Mouse (Mus musculus): ENCODE results near the gene Zswim4. TPM values are rescaled to one million over a fixed set of nuclear protein-coding genes. Genes with fewer than 3 reads are reported as not detected.

Gene Zswim4
- polyA plus RNA-seq, 1 experiment from 2014 or later, result 35.6 TPM

GRCm38 (mm10) chr8:84183261-84184084 lies 53.4 kb downstream of the Zswim4 start:
- under 1% methylated on average over 72 of the region's 87 CpGs for WGBS
- ATAC-seq (ENCODE audit: low FRiP score, low TSS enrichment) (peak; percentile 51), DNase-seq (peak; percentile 83)
- peaks cover 60% of the 10 kb centered on the region for H3K4me1 ChIP-seq (ENCODE audit: control insufficient read depth, insufficient read depth, low read length)
- peak overlapping the region; percentile 97 for H3K27ac ChIP-seq (replicated peaks; ENCODE audit: low read depth, low read length)
- peak overlapping the region; percentile 99 for H3K9ac ChIP-seq (replicated peaks; ENCODE audit: low read length)
- H3K4me2 ChIP-seq (ENCODE audit: low read length), result peak overlapping the region; percentile 86
- no peaks in the 10 kb centered on the region for H3K9me3 ChIP-seq (ENCODE audit: control insufficient read depth, low read length)
- no peaks in the 10 kb centered on the region for H3K27me3 ChIP-seq (ENCODE audit: control insufficient read depth, insufficient read depth, low read length)
- peak overlapping the region; percentile 88 for H3K4me3 ChIP-seq (replicated peaks; ENCODE audit: low read depth, low read length)
- 0 out of 2 replicates have a peak, but pooled peaks cover 2% of the 10 kb centered on the region for H3K36me3 ChIP-seq (ENCODE audit: control insufficient read depth, insufficient read depth, low read length)

DNA sequence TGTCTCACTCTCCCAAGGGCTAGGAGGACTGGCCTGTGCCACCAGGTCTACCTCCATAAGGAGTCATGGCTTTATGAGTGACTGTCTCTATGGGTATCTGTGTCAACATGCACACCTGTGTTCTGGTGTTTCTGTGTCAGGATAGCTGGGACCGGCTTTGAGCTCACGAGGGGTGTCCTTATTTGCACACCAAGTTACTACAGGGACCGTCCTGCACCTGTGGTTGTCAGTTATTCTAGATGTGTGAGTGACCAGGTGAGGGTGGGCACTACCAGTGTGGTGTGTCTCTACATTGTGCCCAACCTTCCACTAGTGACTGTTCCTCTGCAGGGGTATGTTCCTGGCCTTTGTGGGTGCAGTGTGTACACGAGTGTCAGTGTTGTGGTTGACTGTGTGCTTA lies 54.0 kb downstream of the Zswim4 start:
- peak overlapping the region; percentile 97 for H3K27ac ChIP-seq (replicated peaks; ENCODE audit: low read depth, low read length)
- WGBS, result 44% methylated on average over 4 of the region's 4 CpGs
- peak overlapping the region; percentile 88 for H3K4me3 ChIP-seq (replicated peaks; ENCODE audit: low read depth, low read length)
- H3K9ac ChIP-seq (replicated peaks; ENCODE audit: low read length), result peak overlapping the region; percentile 99
- H3K9me3 ChIP-seq (ENCODE audit: control insufficient read depth, low read length), result no peaks in the 10 kb centered on the region
- H3K4me1 ChIP-seq (ENCODE audit: control insufficient read depth, insufficient read depth, low read length), result peaks cover 62% of the 10 kb centered on the region
- DNase-seq, result peak; percentile 37
- H3K4me2 ChIP-seq (ENCODE audit: low read length), result peak overlapping the region; percentile 86
- H3K36me3 ChIP-seq (ENCODE audit: control insufficient read depth, insufficient read depth, low read length), result 0 out of 2 replicates have a peak, but pooled peaks cover 4% of the 10 kb centered on the region
- H3K27me3 ChIP-seq (ENCODE audit: control insufficient read depth, insufficient read depth, low read length), result no peaks in the 10 kb centered on the region
- peak; percentile 14; the same call in 1 of the 2 replicates for ATAC-seq (ENCODE audit: low FRiP score, low TSS enrichment)

DNA sequence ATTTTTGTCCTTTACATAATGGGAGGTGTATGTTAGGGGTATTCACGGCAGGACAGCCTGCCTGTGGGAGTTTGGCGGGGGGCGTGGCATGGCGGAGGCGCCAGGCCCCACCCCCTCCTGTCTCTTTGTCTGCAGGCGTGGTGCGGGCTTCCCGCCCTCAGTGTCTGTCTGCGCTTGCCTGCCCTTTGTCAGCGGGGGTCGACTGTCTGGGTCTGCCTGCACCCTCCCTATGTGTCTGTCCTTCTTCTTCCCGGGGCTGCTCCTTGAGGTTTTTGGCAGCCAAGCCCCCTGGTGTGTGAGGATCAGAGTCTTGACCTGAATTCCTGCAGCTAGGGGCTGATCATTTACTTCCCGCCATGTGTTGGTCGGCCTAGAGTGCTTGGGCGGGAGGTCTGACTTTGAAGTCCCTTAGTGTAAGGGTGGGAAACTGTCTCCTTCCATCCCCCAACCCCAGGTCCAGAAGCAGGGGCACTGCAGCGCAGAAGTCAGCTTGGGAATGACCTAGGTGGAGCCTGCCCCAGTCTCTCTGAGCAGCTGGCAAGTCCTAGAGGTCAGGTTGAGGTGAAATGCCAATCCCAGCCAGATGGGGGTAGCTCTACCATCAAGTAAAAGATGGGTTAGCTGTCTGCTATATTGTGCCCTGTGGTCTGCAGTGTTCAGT lies 56.2 kb downstream of the Zswim4 start:
- Histone ChIP-seq H3K4me2 (ENCODE audit: low read length) (peak overlapping the region; percentile 86), H3K9me3 (ENCODE audit: control insufficient read depth, low read length) (no peaks in the 10 kb centered on the region), H3K27ac (replicated peaks; ENCODE audit: low read depth, low read length) (peak overlapping the region; percentile 81), H3K36me3 (ENCODE audit: control insufficient read depth, insufficient read depth, low read length) (0 out of 2 replicates have a peak, but pooled peaks cover 9% of the 10 kb centered on the region), H3K4me3 (replicated peaks; ENCODE audit: low read depth, low read length) (peak overlapping the region; percentile 31), H3K4me1 (ENCODE audit: control insufficient read depth, insufficient read depth, low read length) (peaks cover 56% of the 10 kb centered on the region), H3K27me3 (ENCODE audit: control insufficient read depth, insufficient read depth, low read length) (no peaks in the 10 kb centered on the region), H3K9ac (replicated peaks; ENCODE audit: low read length) (peak overlapping the region; percentile 47)
- DNase-seq, result peak; percentile 85
- under 1% methylated on average over 16 of the region's 16 CpGs for WGBS
- peak; percentile 62; the same call in 1 of the 2 replicates for ATAC-seq (ENCODE audit: low FRiP score, low TSS enrichment)

DNA sequence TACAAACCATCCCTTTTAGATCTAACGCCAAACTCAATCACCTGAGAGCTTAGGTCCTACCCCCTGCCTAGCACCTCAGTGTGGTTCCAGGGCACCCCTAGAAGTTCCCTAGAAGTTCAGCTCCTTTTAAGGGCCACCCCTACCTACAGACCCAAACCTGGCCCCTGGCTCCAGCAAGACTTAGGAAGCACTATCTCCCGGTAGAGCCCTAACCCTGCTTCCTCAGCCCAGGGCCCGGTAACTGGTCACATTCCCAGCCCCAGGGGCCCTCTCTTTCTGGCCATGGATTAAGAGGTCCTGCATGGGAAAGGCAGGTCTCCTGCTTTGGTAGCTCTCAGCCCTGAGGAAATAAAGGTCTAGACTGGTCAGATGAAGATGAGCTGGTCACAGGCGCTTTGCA lies 56.9 kb downstream of the Zswim4 start:
- no peak for DNase-seq
- Histone ChIP-seq H3K4me1 (ENCODE audit: control insufficient read depth, insufficient read depth, low read length) (peaks cover 56% of the 10 kb centered on the region), H3K27ac (replicated peaks; ENCODE audit: low read depth, low read length) (peak overlapping the region; percentile 81), H3K4me3 (replicated peaks; ENCODE audit: low read depth, low read length) (peak overlapping the region; percentile 31), H3K9ac (replicated peaks; ENCODE audit: low read length) (peak overlapping the region; percentile 47), H3K9me3 (ENCODE audit: control insufficient read depth, low read length) (no peaks in the 10 kb centered on the region), H3K27me3 (ENCODE audit: control insufficient read depth, insufficient read depth, low read length) (no peaks in the 10 kb centered on the region), H3K4me2 (ENCODE audit: low read length) (peak overlapping the region; percentile 86), H3K36me3 (ENCODE audit: control insufficient read depth, insufficient read depth, low read length) (peaks cover 14% of the 10 kb centered on the region; the same call in 1 of the 2 replicates)
- WGBS, result 3% methylated on average over 4 of the region's 4 CpGs
- no peak for ATAC-seq (ENCODE audit: low FRiP score, low TSS enrichment)

DNA sequence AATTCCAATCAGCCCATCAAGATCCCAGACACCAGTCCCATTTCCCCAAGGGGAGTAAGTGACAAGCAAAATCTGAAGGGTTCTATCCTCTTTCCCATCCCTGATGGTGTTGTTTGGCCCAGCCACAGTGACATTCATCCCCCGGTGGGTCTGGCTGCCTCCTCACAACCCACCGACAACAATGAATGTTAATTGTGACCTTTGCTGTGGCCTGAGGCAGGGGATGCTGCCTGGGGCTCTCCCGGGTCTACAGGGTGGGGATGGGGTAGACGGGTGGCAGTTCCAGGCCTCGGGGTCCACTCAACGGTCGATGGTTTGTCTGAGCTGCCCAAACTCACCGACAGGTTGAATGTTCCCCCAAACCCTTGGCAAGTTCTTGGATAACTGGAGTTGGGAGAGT lies 58.3 kb downstream of the Zswim4 start:
- Histone ChIP-seq H3K9me3 (ENCODE audit: control insufficient read depth, low read length) (no peaks in the 10 kb centered on the region), H3K4me1 (ENCODE audit: control insufficient read depth, insufficient read depth, low read length) (peaks cover 46% of the 10 kb centered on the region), H3K4me3 (replicated peaks; ENCODE audit: low read depth, low read length) (no peak overlapping the region), H3K4me2 (ENCODE audit: low read length) (0 out of 2 replicates have a peak overlapping the region, but pooled peaks have one; percentile 86), H3K36me3 (ENCODE audit: control insufficient read depth, insufficient read depth, low read length) (peaks cover 28% of the 10 kb centered on the region), H3K27me3 (ENCODE audit: control insufficient read depth, insufficient read depth, low read length) (no peaks in the 10 kb centered on the region), H3K27ac (replicated peaks; ENCODE audit: low read depth, low read length) (no peak overlapping the region), H3K9ac (replicated peaks; ENCODE audit: low read length) (no peak overlapping the region; the same call in 1 of the 2 replicates)
- DNase-seq (no peak), ATAC-seq (ENCODE audit: low FRiP score, low TSS enrichment) (no peak)
- 70% methylated on average over 8 of the region's 8 CpGs for WGBS

DNA sequence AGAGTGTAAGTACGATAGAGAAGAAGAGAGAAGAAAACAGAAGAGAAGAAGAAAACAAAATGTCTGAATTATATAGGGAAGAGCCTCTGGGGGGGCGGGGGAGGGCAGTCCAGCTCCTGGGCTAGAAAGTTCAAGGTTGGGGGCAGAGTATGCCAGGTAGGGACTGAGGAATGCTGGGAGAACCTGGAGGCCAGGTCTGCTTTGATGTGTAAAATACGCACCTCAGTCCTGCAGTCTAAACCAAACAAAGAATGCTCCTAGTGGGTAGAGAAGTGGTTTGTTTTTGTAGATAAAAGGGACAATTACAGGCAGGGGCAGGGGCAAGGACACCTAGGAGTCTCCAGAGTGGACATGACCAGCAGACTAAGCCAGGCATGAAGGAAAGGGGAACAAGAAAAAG lies 59.5 kb downstream of the Zswim4 start:
- DNase-seq, result no peak
- no peak for ATAC-seq (ENCODE audit: low FRiP score, low TSS enrichment)
- Histone ChIP-seq H3K4me2 (ENCODE audit: low read length) (no peak overlapping the region), H3K27ac (replicated peaks; ENCODE audit: low read depth, low read length) (no peak overlapping the region), H3K9me3 (ENCODE audit: control insufficient read depth, low read length) (no peaks in the 10 kb centered on the region), H3K9ac (replicated peaks; ENCODE audit: low read length) (no peak overlapping the region), H3K4me1 (ENCODE audit: control insufficient read depth, insufficient read depth, low read length) (peaks cover 40% of the 10 kb centered on the region), H3K4me3 (replicated peaks; ENCODE audit: low read depth, low read length) (no peak overlapping the region), H3K27me3 (ENCODE audit: control insufficient read depth, insufficient read depth, low read length) (no peaks in the 10 kb centered on the region), H3K36me3 (ENCODE audit: control insufficient read depth, insufficient read depth, low read length) (peaks cover 40% of the 10 kb centered on the region)
- WGBS, result 91% methylated on average over 3 of the region's 3 CpGs

- H3K27me3 ChIP-seq (ENCODE audit: control insufficient read depth, insufficient read depth, low read length), result no peaks in the 10 kb centered on the region
- no peaks in the 10 kb centered on the region for H3K9me3 ChIP-seq (ENCODE audit: control insufficient read depth, low read length)
- H3K4me2 ChIP-seq (ENCODE audit: low read length), result no peak overlapping the region
- DNase-seq (no peak), ATAC-seq (ENCODE audit: low FRiP score, low TSS enrichment) (no peak)
- no peak overlapping the region for H3K9ac ChIP-seq (replicated peaks; ENCODE audit: low read length)
- 50% methylated on average over 3 of the region's 3 CpGs for WGBS
- no peak overlapping the region for H3K4me3 ChIP-seq (replicated peaks; ENCODE audit: low read depth, low read length)
- peaks cover 32% of the 10 kb centered on the region for H3K4me1 ChIP-seq (ENCODE audit: control insufficient read depth, insufficient read depth, low read length)
- H3K27ac ChIP-seq (replicated peaks; ENCODE audit: low read depth, low read length), result no peak overlapping the region
- peaks cover 48% of the 10 kb centered on the region for H3K36me3 ChIP-seq (ENCODE audit: control insufficient read depth, insufficient read depth, low read length)
Measured at GRCm38 (mm10) chr8:84176560-84176959, 60.3 kb downstream of the Zswim4 start.

DNA sequence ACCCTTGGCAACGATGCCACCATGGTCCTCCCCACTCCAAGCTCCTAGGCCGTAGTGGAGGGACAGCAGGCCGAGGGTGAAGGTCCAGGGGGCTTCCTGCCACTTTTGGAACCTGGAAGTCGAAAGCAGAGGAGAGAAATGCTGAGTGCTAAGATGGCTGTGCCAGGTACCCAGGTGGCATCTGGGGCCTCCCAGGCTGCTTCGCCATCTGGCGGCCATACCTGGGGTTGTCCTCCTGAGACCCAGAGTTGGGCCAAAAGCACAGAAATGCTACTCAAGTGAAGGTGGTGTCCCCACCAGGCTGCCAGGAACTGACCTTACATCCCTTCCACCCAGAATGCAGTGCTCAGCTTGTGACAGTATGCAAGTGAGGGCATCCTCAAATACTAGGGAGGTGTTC lies 63.0 kb downstream of the Zswim4 start:
- no peak for DNase-seq

More for the DNA sequence above, 63.0 kb downstream of the Zswim4 start:
- H3K4me2 ChIP-seq (ENCODE audit: low read length), result no peak overlapping the region
- peaks cover 6% of the 10 kb centered on the region; the same call in 1 of the 2 replicates for H3K4me1 ChIP-seq (ENCODE audit: control insufficient read depth, insufficient read depth, low read length)
- H3K9me3 ChIP-seq (ENCODE audit: control insufficient read depth, low read length), result no peaks in the 10 kb centered on the region
- no peak overlapping the region for H3K4me3 ChIP-seq (replicated peaks; ENCODE audit: low read depth, low read length)
- H3K9ac ChIP-seq (replicated peaks; ENCODE audit: low read length), result no peak overlapping the region
- H3K27me3 ChIP-seq (ENCODE audit: control insufficient read depth, insufficient read depth, low read length), result no peaks in the 10 kb centered on the region
- no peak overlapping the region for H3K27ac ChIP-seq (replicated peaks; ENCODE audit: low read depth, low read length)
- ATAC-seq (ENCODE audit: low FRiP score, low TSS enrichment), result no peak
- H3K36me3 ChIP-seq (ENCODE audit: control insufficient read depth, insufficient read depth, low read length), result peaks cover 52% of the 10 kb centered on the region
- 87% methylated on average over 6 of the region's 6 CpGs for WGBS
